Mouse (Mus musculus) T-cell, adult 2 months (primary cell): ENCODE data around the gene Tradd.
"Not testable (repeated sequence)": the region's sequence is repeated elsewhere in the genome, so short reads cannot be mapped to it uniquely, and the experiment has no call there.

Experiments used
- DNase-seq: peaks from one replicate; pipeline ENCODE4 v3.0.0; 2022; ENCODE audit warnings: low spot score

Gene Tradd

GRCm38 (mm10) chr8:105295256-105295655, 30.8 kb upstream of the Tradd start:
- no peak for DNase-seq

- no peak for DNase-seq
Observed at GRCm38 (mm10) chr8:105294776-105295175, 30.4 kb upstream of the Tradd start.

- no peak for DNase-seq
Observed at GRCm38 (mm10) chr8:105293405-105293804, 29.0 kb upstream of the Tradd start.

GRCm38 (mm10) chr8:105292471-105292870, 28.1 kb upstream of the Tradd start:
- no peak for DNase-seq

GRCm38 (mm10) chr8:105291802-105292201, 27.4 kb upstream of the Tradd start:
- DNase-seq = not testable (repeated sequence)

- DNase-seq = not testable (repeated sequence)
Observed at GRCm38 (mm10) chr8:105291364-105291763, 27.0 kb upstream of the Tradd start.

GRCm38 (mm10) chr8:105290554-105291314, 26.3 kb upstream of the Tradd start:
- DNase-seq = peak; percentile 80

- peak; percentile 42 for DNase-seq
Observed at GRCm38 (mm10) chr8:105289805-105290460, 25.5 kb upstream of the Tradd start, which contains the start of gene 4931428F04Rik. Gene 4931428F04Rik, minus strand, starts transcription at chr8:105289864.

- peak; percentile 92 for DNase-seq
Observed at GRCm38 (mm10) chr8:105288958-105289732, 24.7 kb upstream of the Tradd start.

GRCm38 (mm10) chr8:105288231-105288630, 23.8 kb upstream of the Tradd start:
- no peak for DNase-seq

- no peak for DNase-seq
Observed at GRCm38 (mm10) chr8:105286907-105287306, 22.5 kb upstream of the Tradd start.

GRCm38 (mm10) chr8:105285514-105285913, 21.1 kb upstream of the Tradd start:
- DNase-seq = no peak

- peak; percentile 31 for DNase-seq
Observed at GRCm38 (mm10) chr8:105283074-105283473, 18.7 kb upstream of the Tradd start.

- DNase-seq = no peak
Observed at GRCm38 (mm10) chr8:105282239-105282638, 17.8 kb upstream of the Tradd start.

GRCm38 (mm10) chr8:105281821-105282220, 17.4 kb upstream of the Tradd start:
- no peak for DNase-seq

GRCm38 (mm10) chr8:105280567-105280966, 16.2 kb upstream of the Tradd start:
- no peak for DNase-seq

- peak; percentile 56 for DNase-seq
Observed at GRCm38 (mm10) chr8:105278911-105279334, 14.5 kb upstream of the Tradd start.

GRCm38 (mm10) chr8:105276292-105277120, 12.1 kb upstream of the Tradd start:
- no peak for DNase-seq

- DNase-seq = no peak
Observed at GRCm38 (mm10) chr8:105275840-105276239, 11.4 kb upstream of the Tradd start, which contains the start of gene Nol3. Gene Nol3, plus strand, starts transcription at chr8:105276140.

GRCm38 (mm10) chr8:105275387-105275786, 11.0 kb upstream of the Tradd start:
- no peak for DNase-seq

GRCm38 (mm10) chr8:105270916-105271186, 6.4 kb upstream of the Tradd start:
- no peak for DNase-seq
